Mouse (Mus musculus) CH12.LX (cell line): Measurements from ENCODE around the gene Cpa2. TPM values are rescaled to one million over a fixed set of nuclear protein-coding genes. Genes with fewer than 3 reads are reported as not detected.
A peak's percentile ranks its signal among the peaks of the same experiment; 100 is the strongest.

ENCODE experiments used
- DNase-seq: peaks from one replicate; pipeline ENCODE4 v3.0.0-alpha.2; 2013; ENCODE audit errors: extremely low read depth
- H3K27ac ChIP-seq: 2 replicates; pipeline ENCODE4 v1.5.1; 2012; ENCODE audit warnings: low read depth, mild to moderate bottlenecking, control low read depth, moderate library complexity; ENCODE audit not compliant: insufficient read depth
- H3K27me3 ChIP-seq: replicated peaks from 2 replicates; pipeline ENCODE3; 2012; ENCODE audit warnings: inconsistent platforms
- H3K36me3 ChIP-seq, 2 experiments: replicated peaks in 1 of 2; 2 replicates each; pipeline versions ENCODE3 to v1.6.1; 2012; ENCODE audit warnings: inconsistent platforms in 1 of 2, low read length in 1 of 2, mild to moderate bottlenecking in 1 of 2, mixed read lengths in 1 of 2, moderate library complexity in 1 of 2; ENCODE audit not compliant: control insufficient read depth in 1 of 2, insufficient read depth in 1 of 2
- H3K4me1 ChIP-seq, 2 experiments: 2 replicates each; pipeline ENCODE4 v1.6.1; 2012; ENCODE audit warnings: inconsistent platforms in 1 of 2, moderate library complexity in 1 of 2; ENCODE audit not compliant: insufficient read depth in 2 of 2, control insufficient read depth in 1 of 2
- H3K4me2 ChIP-seq: 2 replicates; pipeline ENCODE4 v1.6.1; 2012; ENCODE audit warnings: low read depth, mild to moderate bottlenecking, control low read depth; ENCODE audit not compliant: poor library complexity, insufficient read depth, severe bottlenecking
- H3K4me3 ChIP-seq, 3 experiments: fragments of 150-350 bp in 1 of 3; sonication (generic) in 1 of 3; replicated peaks in 1 of 3; 2 replicates each; pipeline versions ENCODE3 to v1.5.1; 2011 to 2012; ENCODE audit warnings: low read depth in 2 of 3, low read length in 2 of 3, mild to moderate bottlenecking in 2 of 3, moderate library complexity in 2 of 3, control low read depth in 1 of 3, improper control_type of control experiment in 1 of 3, inconsistent platforms in 1 of 3, mixed read lengths in 1 of 3; ENCODE audit not compliant: poor library complexity in 1 of 3
- H3K79me2 ChIP-seq: replicated peaks from 2 replicates; pipeline ENCODE4 v1.6.1; 2012; ENCODE audit warnings: mild to moderate bottlenecking, moderate library complexity; ENCODE audit not compliant: control insufficient read depth, poor library complexity, insufficient read depth, severe bottlenecking; ENCODE audit errors: extremely low read depth
- H3K9ac ChIP-seq: 2 replicates; pipeline ENCODE4 v1.6.1; 2012; ENCODE audit warnings: low read depth, mild to moderate bottlenecking, control low read depth, moderate library complexity; ENCODE audit not compliant: insufficient read depth
- H3K9me3 ChIP-seq: replicated peaks from 2 replicates; pipeline ENCODE3; 2012; ENCODE audit warnings: low read length, inconsistent platforms, mixed read lengths
- BHLHE40 ChIP-seq: IDR thresholded peaks from 2 replicates; pipeline ENCODE4 v1.6.1; 2011; ENCODE audit warnings: mild to moderate bottlenecking, low read depth, low read length, improper control_type of control experiment
- CHD1 ChIP-seq: IDR thresholded peaks from 2 replicates; pipeline ENCODE4 v1.6.1; 2012; ENCODE audit warnings: low read depth, low read length, improper control_type of control experiment, inconsistent platforms
- CHD2 ChIP-seq: IDR thresholded peaks from 2 replicates; pipeline ENCODE4 v1.6.1; 2011; ENCODE audit warnings: low read length, improper control_type of control experiment
- E2F4 ChIP-seq: IDR thresholded peaks from 2 replicates; pipeline ENCODE4 v1.6.1; 2011; ENCODE audit warnings: low read depth, low read length, improper control_type of control experiment; ENCODE audit not compliant: insufficient replicate concordance
- EP300 ChIP-seq: IDR thresholded peaks from 2 replicates; pipeline ENCODE4 v1.6.1; 2011; ENCODE audit warnings: low read length, improper control_type of control experiment
- ETS1 ChIP-seq: conservative IDR thresholded peaks from 2 replicates; pipeline ENCODE4 v1.6.1; 2012; ENCODE audit warnings: low read depth, mild to moderate bottlenecking, inconsistent platforms, low read length, improper control_type of control experiment, moderate library complexity
- GABPA ChIP-seq: IDR thresholded peaks from 2 replicates; pipeline ENCODE4 v1.6.1; 2012; ENCODE audit warnings: low read depth, low read length, improper control_type of control experiment, inconsistent platforms; ENCODE audit not compliant: insufficient replicate concordance
- HCFC1 ChIP-seq: IDR thresholded peaks from 2 replicates; pipeline ENCODE4 v1.6.1; 2012; ENCODE audit warnings: low read depth, mild to moderate bottlenecking, inconsistent platforms, low read length, improper control_type of control experiment
- MAFK ChIP-seq: IDR thresholded peaks from 2 replicates; pipeline ENCODE4 v1.6.1; 2011; ENCODE audit warnings: low read length, improper control_type of control experiment; ENCODE audit not compliant: insufficient replicate concordance
- MAX ChIP-seq: IDR thresholded peaks from 2 replicates; pipeline ENCODE4 v1.6.1; 2011; ENCODE audit warnings: low read length, improper control_type of control experiment
- MAZ ChIP-seq: IDR thresholded peaks from 2 replicates; pipeline ENCODE4 v1.6.1; 2012; ENCODE audit warnings: low read depth, mild to moderate bottlenecking, inconsistent platforms, low read length, improper control_type of control experiment, moderate library complexity
- MEF2A ChIP-seq: IDR thresholded peaks from 2 replicates; pipeline ENCODE4 v1.6.1; 2014; ENCODE audit warnings: low read depth, mild to moderate bottlenecking, inconsistent platforms, low read length, improper control_type of control experiment, borderline replicate concordance
- MXI1 ChIP-seq: IDR thresholded peaks from 2 replicates; pipeline ENCODE4 v1.6.1; 2011; ENCODE audit warnings: mild to moderate bottlenecking, low read depth, low read length, improper control_type of control experiment
- MYC ChIP-seq: IDR thresholded peaks from 2 replicates; pipeline ENCODE4 v1.6.1; 2011; ENCODE audit warnings: low read depth, mild to moderate bottlenecking, improper control_type of control experiment, low read length
- PAX5 ChIP-seq: IDR thresholded peaks from 2 replicates; pipeline ENCODE4 v1.6.1; 2012; ENCODE audit warnings: low read length, inconsistent platforms, mixed read lengths
- POLR2A ChIP-seq: IDR thresholded peaks from 2 replicates; pipeline ENCODE4 v1.6.1; 2011; ENCODE audit warnings: low read depth, mild to moderate bottlenecking, improper control_type of control experiment, low read length
- POLR2AphosphoS2 ChIP-seq: IDR thresholded peaks from 2 replicates; pipeline ENCODE4 v1.6.1; 2011; ENCODE audit warnings: low read depth, low read length, improper control_type of control experiment
- RAD21 ChIP-seq: IDR thresholded peaks from 2 replicates; pipeline ENCODE4 v1.6.1; 2011; ENCODE audit warnings: low read depth, mild to moderate bottlenecking, low read length, improper control_type of control experiment, moderate library complexity
- RCOR1 ChIP-seq: conservative IDR thresholded peaks from 2 replicates; pipeline ENCODE4 v1.6.1; 2012; ENCODE audit warnings: low read depth, mild to moderate bottlenecking, inconsistent platforms, low read length, improper control_type of control experiment
- SIN3A ChIP-seq: IDR thresholded peaks from 2 replicates; pipeline ENCODE4 v1.6.1; 2012; ENCODE audit warnings: low read length, improper control_type of control experiment, inconsistent platforms
- SMC3 ChIP-seq: IDR thresholded peaks from 2 replicates; pipeline ENCODE4 v1.6.1; 2011; ENCODE audit warnings: low read depth, low read length, improper control_type of control experiment
- TBP ChIP-seq: conservative IDR thresholded peaks from 2 replicates; pipeline ENCODE4 v1.6.1; 2011; ENCODE audit warnings: low read depth, low read length, improper control_type of control experiment
- TCF12 ChIP-seq: IDR thresholded peaks from 2 replicates; pipeline ENCODE4 v1.6.1; 2014; ENCODE audit warnings: low read depth, mild to moderate bottlenecking, inconsistent platforms, low read length, improper control_type of control experiment
- USF2 ChIP-seq: conservative IDR thresholded peaks from 2 replicates; pipeline ENCODE4 v1.6.1; 2011; ENCODE audit warnings: low read depth, low read length, improper control_type of control experiment
- ZKSCAN1 ChIP-seq: IDR thresholded peaks from 2 replicates; pipeline ENCODE4 v1.6.1; 2012; ENCODE audit warnings: low read depth, inconsistent platforms, low read length, improper control_type of control experiment, borderline replicate concordance
- ZNF384 ChIP-seq: IDR thresholded peaks from 2 replicates; pipeline ENCODE4 v1.6.1; 2012; ENCODE audit warnings: low read depth, low read length, improper control_type of control experiment, inconsistent platforms
- dilution Hi-C: fragments of 300-500 bp; cut with MboI; formaldehyde crosslinking; loops from 2 replicates; pipeline ENCODE4 v1.14.3; 2020; ENCODE audit warnings: low sequenced_read_pairs; ENCODE audit not compliant: extremely low pct_unique_long_range_greater_than_20kb, extremely low pct_ligation_motif_present
- in situ Hi-C: fragments of 300-500 bp; cut with MboI; formaldehyde crosslinking; loops from 3 replicates; pipeline ENCODE4 v1.14.3; 2019; ENCODE audit warnings: low sequenced_read_pairs, low pct_ligation_motif_present, low pct_unique_long_range_greater_than_20kb, mixed read lengths
- polyA plus RNA-seq: library from polyadenylated mRNA; unstranded; fragments of >175 nt; gene quantifications from 2 replicates; pipeline ENCODE4 v1.2.1, GENCODE M21; 2012; ENCODE audit warnings: low read depth; ENCODE audit not compliant: insufficient read length
- total RNA-seq, 2 experiments: library from RNA; depleted of rRNA; stranded (reverse); fragments of 300-350 nt in 1 of 2; fragments of >200 nt in 1 of 2; gene quantifications; 2 replicates each; pipeline ENCODE4 v1.2.3; 2012 to 2014

Cpa2 gene
- total and polyA plus RNA-seq, 3 experiments, result not detected

GRCm38 (mm10) chr6:30605672-30606071 lies 64.3 kb downstream of the Cpa2 start:
- dilution Hi-C loops, result no loop called here
- H3K4me2 ChIP-seq, result no peak overlapping the region
- no peak for TF ChIP-seq MAZ
- TF ChIP-seq SIN3A, result no peak
- no peak for TF ChIP-seq GABPA
- no peak for TF ChIP-seq SMC3
- no peak for TF ChIP-seq E2F4
- TF ChIP-seq RCOR1, result no peak
- no peak for TF ChIP-seq BHLHE40
- no peak for TF ChIP-seq TBP
- no peak for TF ChIP-seq EP300
- no peak for TF ChIP-seq MEF2A
- TF ChIP-seq CHD2, result no peak
- TF ChIP-seq ETS1, result no peak
- TF ChIP-seq PAX5, result no peak
- H3K4me1 ChIP-seq, result no peaks in the 10 kb centered on the region
- H3K9ac ChIP-seq, result no peak overlapping the region
- H3K79me2 ChIP-seq, result no peaks in the 10 kb centered on the region
- no peak for DNase-seq
- H3K27me3 ChIP-seq, result no peaks in the 10 kb centered on the region
- H3K9me3 ChIP-seq, result no peaks in the 10 kb centered on the region
- no peak overlapping the region for H3K4me3 ChIP-seq
- in situ Hi-C loops, result no loop called here
- no peaks in the 10 kb centered on the region for H3K36me3 ChIP-seq
- H3K27ac ChIP-seq, result no peak overlapping the region

- Histone ChIP-seq H3K4me3 (no peak within 1 kb of the TSS), H3K79me2 (no peaks in the 10 kb centered on the region), H3K9ac (no peak within 1 kb of the TSS), H3K9me3 (no peaks in the 10 kb centered on the region), H3K27ac (no peak within 1 kb of the TSS), H3K27me3 (no peaks in the 10 kb centered on the region), H3K4me2 (0 out of 2 replicates have a peak within 1 kb of the TSS, but pooled peaks have one; percentile 4), H3K4me1 (no peaks in the 10 kb centered on the region), H3K36me3 (no peaks in the 10 kb centered on the region)
- TF ChIP-seq RCOR1 (no peak), MAX (no peak), TCF12 (no peak), SMC3 (no peak), GABPA (no peak), MYC (no peak), ZKSCAN1 (no peak), POLR2AphosphoS2 (no peak), EP300 (no peak), ZNF384 (no peak), POLR2A (no peak), E2F4 (no peak), MAFK (no peak), USF2 (no peak), CHD1 (no peak), MXI1 (no peak), HCFC1 (no peak), RAD21 (no peak)
- no peak for DNase-seq
- dilution Hi-C loops, result no loop called here
- in situ Hi-C loops, result no loop called here
Measured at GRCm38 (mm10) chr6:30610710-30611109, 69.3 kb downstream of the Cpa2 start, which contains the start of gene Cpa5. TSS of gene Cpa5 (plus strand) at chr6:30611010.
